Mouse (Mus musculus) small intestine, adult 2 months (tissue): ENCODE results near the gene Tia1.

Source experiments
- CTCF ChIP-seq: fragments of 200-500 bp; IDR thresholded peaks from 2 replicates; pipeline ENCODE4 v1.5.1; 2012; ENCODE audit warnings: low read depth, mild to moderate bottlenecking, control low read depth, inconsistent platforms, low read length, moderate library complexity, mixed read lengths; ENCODE audit not compliant: insufficient replicate concordance, insufficient read length; ENCODE audit errors: extremely low read depth
- POLR2A ChIP-seq: fragments of 200-500 bp; IDR thresholded peaks from 2 replicates; pipeline ENCODE4 v1.6.1; 2012; ENCODE audit warnings: low read depth, mild to moderate bottlenecking, control low read depth, inconsistent platforms, low read length, moderate library complexity

- no peak for TF ChIP-seq CTCF
- no peak for TF ChIP-seq POLR2A
Observed at GRCm38 (mm10) chr6:86360691-86361090, 43.3 kb upstream of the Tia1 start.
